Mouse (Mus musculus) ES-Bruce4 (cell line): Measurements from ENCODE around the gene Gm10097.

ENCODE experiments used
- EP300 ChIP-seq: IDR thresholded peaks from 2 replicates; pipeline ENCODE4 v1.6.1; 2011; ENCODE audit warnings: low read depth, low read length; ENCODE audit not compliant: insufficient read depth
- POLR2A ChIP-seq: IDR thresholded peaks from one replicate; pipeline ENCODE4 v1.8.1; 2011; ENCODE audit warnings: low read length; ENCODE audit not compliant: insufficient read depth

GRCm38 (mm10) chr10:5070941-5071231 lies 1.9 kb downstream of the Gm10097 start:
- TF ChIP-seq POLR2A (no peak), EP300 (no peak)
